Mouse (Mus musculus): ENCODE measurements at regions not wholly inside any gene's neighbourhood (a gene's known extent, or its start where the extent isn't known, plus 50 kb on each side); places are given as distances from the start of the nearest gene placed in this dataset.

DNA sequence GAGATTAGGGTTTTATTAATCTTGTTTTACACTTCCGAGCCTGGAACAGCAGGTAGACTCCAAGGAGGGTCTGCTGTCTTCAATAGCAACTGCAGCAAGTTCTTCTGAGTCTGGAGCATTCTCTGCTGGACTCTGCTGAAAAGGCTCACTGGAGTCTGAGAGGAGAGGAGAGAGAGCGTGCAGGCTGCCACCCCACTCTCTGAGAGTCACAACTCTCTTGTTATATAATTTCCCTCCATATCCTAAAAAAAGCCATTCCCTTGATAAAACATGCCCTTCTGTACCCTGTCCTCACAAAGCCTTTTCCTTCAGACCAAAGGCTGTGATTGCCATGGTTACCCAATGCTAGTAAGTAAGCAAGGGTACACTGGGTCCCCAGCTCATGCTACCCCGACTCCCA is 249.4 kb upstream of the Nrp1 start:
- Histone ChIP-seq H3K36me3 (ENCODE audit: control insufficient read depth in 1 of 2, insufficient read depth in 2 of 2, low read length in 2 of 2) (no peaks in the 10 kb centered on the region), H3K27ac (ENCODE audit: control insufficient read depth, low read depth, low read length) (no peak overlapping the region), H3K9me3 (replicated peaks; ENCODE audit: insufficient read depth, low read length) (no peaks in the 10 kb centered on the region), H3K9ac (ENCODE audit: control insufficient read depth, low read depth, low read length, poor library complexity, severe bottlenecking) (no peak overlapping the region), H3K4me3 (ENCODE audit: control insufficient read depth in 1 of 2, insufficient read depth in 1 of 2, low read depth in 2 of 2, low read length in 2 of 2) (no peak overlapping the region), H3K79me2 (ENCODE audit: control insufficient read depth, insufficient read depth, low read length, poor library complexity) (no peaks in the 10 kb centered on the region), H3K4me1 (ENCODE audit: control insufficient read depth in 1 of 2, insufficient read depth in 2 of 2, low read length in 2 of 2) (no peaks in the 10 kb centered on the region), H3K27me3 (ENCODE audit: control insufficient read depth in 1 of 2, insufficient read depth in 2 of 2, low read length in 2 of 2) (no peaks in the 10 kb centered on the region)
- no peak for DNase-seq (ENCODE audit: low read depth, low spot score)
- TF ChIP-seq RAD21 (IDR thresholded peaks at IDR 0.05; ENCODE audit: low read depth, low read length) = no peak
- no peak for TF ChIP-seq SIN3A (IDR thresholded peaks at IDR 0.05; ENCODE audit: low read length)
- TF ChIP-seq MEF2A (IDR thresholded peaks at IDR 0.05; ENCODE audit: extremely low read depth, insufficient replicate concordance, low read depth, low read length, poor library complexity, severe bottlenecking) = no peak
- TF ChIP-seq USF1 (IDR thresholded peaks at IDR 0.05; ENCODE audit: low read depth, low read length) = no peak
- TF ChIP-seq RCOR1 (IDR thresholded peaks at IDR 0.05; ENCODE audit: low read depth, low read length) = no peak
- TF ChIP-seq USF2 (IDR thresholded peaks at IDR 0.05; ENCODE audit: borderline replicate concordance in 1 of 2, insufficient read depth in 1 of 2, low read depth in 1 of 2, low read length in 2 of 2) = no peak
- no peak for TF ChIP-seq ZNF384 (IDR thresholded peaks at IDR 0.05; ENCODE audit: low read depth, low read length)
- TF ChIP-seq EP300 (IDR thresholded peaks at IDR 0.05; ENCODE audit: low read depth in 1 of 2, low read length in 2 of 2) = no peak

DNA sequence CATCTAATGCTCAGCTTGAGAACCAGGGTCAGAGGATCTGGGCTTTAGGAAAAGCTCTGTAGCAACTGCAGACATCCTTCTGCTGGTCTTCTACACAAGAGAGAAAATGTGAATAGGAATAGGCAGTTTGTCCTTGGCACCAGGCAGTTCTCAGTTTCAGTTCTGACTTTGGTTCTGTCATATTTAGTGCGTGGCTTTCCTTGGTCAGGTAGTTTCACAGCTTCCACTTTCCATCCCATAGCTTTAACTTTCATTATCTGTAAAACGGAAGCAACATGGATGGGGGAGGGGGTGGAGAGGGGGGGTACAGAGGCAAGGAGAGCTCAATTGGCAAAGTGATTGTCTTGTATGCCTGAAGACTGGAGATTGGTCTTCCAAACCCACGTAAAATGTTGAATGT is 247.3 kb upstream of the Nrp1 start:
- Histone ChIP-seq H3K4me1 (ENCODE audit: control insufficient read depth in 1 of 2, insufficient read depth in 2 of 2, low read length in 2 of 2) (no peaks in the 10 kb centered on the region), H3K79me2 (ENCODE audit: control insufficient read depth, insufficient read depth, low read length, poor library complexity) (no peaks in the 10 kb centered on the region), H3K27ac (ENCODE audit: control insufficient read depth, low read depth, low read length) (no peak overlapping the region), H3K4me3 (ENCODE audit: control insufficient read depth in 1 of 2, insufficient read depth in 1 of 2, low read depth in 2 of 2, low read length in 2 of 2) (no peak overlapping the region), H3K9ac (ENCODE audit: control insufficient read depth, low read depth, low read length, poor library complexity, severe bottlenecking) (no peak overlapping the region), H3K27me3 (ENCODE audit: control insufficient read depth in 1 of 2, insufficient read depth in 2 of 2, low read length in 2 of 2) (no peaks in the 10 kb centered on the region), H3K36me3 (ENCODE audit: control insufficient read depth in 1 of 2, insufficient read depth in 2 of 2, low read length in 2 of 2) (no peaks in the 10 kb centered on the region), H3K9me3 (replicated peaks; ENCODE audit: insufficient read depth, low read length) (no peaks in the 10 kb centered on the region)
- DNase-seq (ENCODE audit: low read depth, low spot score) = no peak
- TF ChIP-seq SIN3A (IDR thresholded peaks at IDR 0.05; ENCODE audit: low read length) = no peak
- no peak for TF ChIP-seq ZMIZ1 (IDR thresholded peaks at IDR 0.05; ENCODE audit: low read depth, low read length)
- no peak for TF ChIP-seq UBTF (IDR thresholded peaks at IDR 0.05; ENCODE audit: borderline replicate concordance, insufficient read depth, low read depth, low read length)
- no peak for TF ChIP-seq ELF1 (IDR thresholded peaks at IDR 0.05; ENCODE audit: low read depth, low read length)
- TF ChIP-seq TCF12 (IDR thresholded peaks at IDR 0.05; ENCODE audit: low read depth, low read length) = no peak
- no peak for TF ChIP-seq MYC (IDR thresholded peaks at IDR 0.05; ENCODE audit: low read depth, low read length)
- no peak for TF ChIP-seq CHD2 (IDR thresholded peaks at IDR 0.05; ENCODE audit: low read length)
- no peak for TF ChIP-seq ZKSCAN1 (IDR thresholded peaks at IDR 0.05; ENCODE audit: low read depth, low read length)
- no peak for TF ChIP-seq MAFK (IDR thresholded peaks at IDR 0.05; ENCODE audit: borderline replicate concordance, low read depth, low read length)
- no peak for TF ChIP-seq GABPA (IDR thresholded peaks at IDR 0.05; ENCODE audit: low read depth, low read length)
- TF ChIP-seq POLR2A (IDR thresholded peaks at IDR 0.05; ENCODE audit: control insufficient read depth in 1 of 2, insufficient read depth in 1 of 2, low read depth in 1 of 2, low read length in 2 of 2, poor library complexity in 1 of 2) = no peak
- TF ChIP-seq ZC3H11A (IDR thresholded peaks at IDR 0.05; ENCODE audit: low read depth, low read length) = no peak
- no peak for TF ChIP-seq RAD21 (IDR thresholded peaks at IDR 0.05; ENCODE audit: low read depth, low read length)
- TF ChIP-seq SMC3 (IDR thresholded peaks at IDR 0.05; ENCODE audit: low read depth, low read length) = no peak
- TF ChIP-seq CHD1 (IDR thresholded peaks at IDR 0.05; ENCODE audit: low read depth, low read length) = no peak
- TF ChIP-seq USF1 (IDR thresholded peaks at IDR 0.05; ENCODE audit: low read depth, low read length) = no peak
- no peak for TF ChIP-seq EP300 (IDR thresholded peaks at IDR 0.05; ENCODE audit: low read depth in 1 of 2, low read length in 2 of 2)
